Mouse (Mus musculus): ENCODE data around the gene Mtmr12. TPM values are rescaled to one million over a fixed set of nuclear protein-coding genes. Genes with fewer than 3 reads are reported as not detected.

Mtmr12 gene
- polyA plus RNA-seq (2017; shearing (Covaris generic)), result 86.6 TPM

GRCm38 (mm10) chr15:12204319-12205159, at the start of gene Mtmr12:
Gene Mtmr12, plus strand, starts transcription at chr15:12205028.

GRCm38 (mm10) chr15:12321091-12321787, 116.4 kb downstream of the Mtmr12 start, which contains the start of gene Golph3:
Gene Golph3, plus strand, starts transcription at chr15:12321450.

GRCm38 (mm10) chr15:12321788-12322621, 117.2 kb downstream of the Mtmr12 start, which contains the start of gene 1810049J17Rik:
Gene 1810049J17Rik, minus strand, starts transcription at chr15:12321899.

Other genes starting within 250 kb of the Mtmr12 start
- gene Sub1, start 208.0 kb upstream of the Mtmr12 start, polyA plus RNA-seq (2017; shearing (Covaris generic)), result 952 TPM
- gene Zfr, start 87.2 kb upstream of the Mtmr12 start, polyA plus RNA-seq (2017; shearing (Covaris generic)), result 177 TPM
- gene Golph3, start 116.4 kb downstream of the Mtmr12 start, polyA plus RNA-seq (2017; shearing (Covaris generic)), result 218 TPM
- not detected for gene 1810049J17Rik, start 116.9 kb downstream of the Mtmr12 start, polyA plus RNA-seq (2017; shearing (Covaris generic))

Measured in naive thymus-derived CD4-positive, alpha-beta T cell, adult 5 months (primary cell).